Mouse (Mus musculus): ENCODE measurements around the gene Megf8.

GRCm38 (mm10) chr7:25396621-25397020, 79.7 kb downstream of the Megf8 start:
- TF ChIP-seq CTCF (IDR thresholded peaks at IDR 0.05) (no peak), EP300 (IDR thresholded peaks at IDR 0.05) (no peak)

Data from lung, postnatal 0 days (tissue).